Mouse (Mus musculus) intestine, postnatal 0 days (tissue): ENCODE results near the gene Gm38392. TPM values are rescaled to one million over a fixed set of nuclear protein-coding genes. Genes with fewer than 3 reads are reported as not detected.

Experiments
- ATAC-seq: fragments of 200-750 bp; cut with Nextera tagmentation; 2 replicates; pipeline ENCODE4 v1.8.0; 2017; ENCODE audit warnings: mild to moderate bottlenecking, moderate TSS enrichment, moderate library complexity
- H3K27ac ChIP-seq: fragments of 300-500 bp; sonication (generic); 2 replicates; pipeline ENCODE4 v1.5.1; 2014; ENCODE audit warnings: mild to moderate bottlenecking, low read depth, low read length, moderate library complexity
- H3K27me3 ChIP-seq: fragments of 300-500 bp; sonication (generic); replicated peaks from 2 replicates; pipeline ENCODE4 v1.6.1; 2014; ENCODE audit warnings: low read length, mixed read lengths; ENCODE audit not compliant: control insufficient read depth, insufficient read depth
- H3K36me3 ChIP-seq: fragments of 300-500 bp; sonication (generic); 2 replicates; pipeline ENCODE4 v1.6.1; 2014; ENCODE audit warnings: mild to moderate bottlenecking, moderate library complexity; ENCODE audit not compliant: control insufficient read depth, insufficient read depth
- H3K4me1 ChIP-seq: fragments of 300-500 bp; sonication (generic); replicated peaks from 2 replicates; pipeline ENCODE4 v1.6.1; 2014; ENCODE audit warnings: antibody characterized with exemption, low read length, mixed read lengths; ENCODE audit not compliant: control insufficient read depth, insufficient read depth
- H3K4me2 ChIP-seq: fragments of 300-500 bp; sonication (generic); replicated peaks from 2 replicates; pipeline ENCODE4 v1.6.1; 2014; ENCODE audit warnings: low read depth, mild to moderate bottlenecking, moderate library complexity
- H3K4me3 ChIP-seq: fragments of 300-500 bp; sonication (generic); 2 replicates; pipeline ENCODE4 v1.5.1; 2014; ENCODE audit warnings: low read depth, low read length
- H3K9ac ChIP-seq: fragments of 300-500 bp; sonication (generic); 2 replicates; pipeline ENCODE4 v1.6.1; 2014; ENCODE audit warnings: mild to moderate bottlenecking, low read depth, low read length
- H3K9me3 ChIP-seq: fragments of 300-500 bp; sonication (generic); 2 replicates; pipeline ENCODE4 v1.6.1; 2016; ENCODE audit warnings: mixed run types; ENCODE audit not compliant: control insufficient read depth
- CTCF ChIP-seq: sonication (generic); IDR thresholded peaks from 2 replicates; pipeline ENCODE4 v1.5.1; 2016; ENCODE audit warnings: low read depth, mild to moderate bottlenecking, control low read depth, antibody characterized with exemption, moderate library complexity
- WGBS: fragments of 180-500 bp; shearing (Covaris S2); extraction: QIAGEN DNeasy Blood & Tissue Kit; methylation state at CpG from one replicate; pipeline ENCODE4 v1.1.7; 2014; 5-methylcytosine and 5-hydroxymethylcytosine counted together
- polyA plus RNA-seq: library from polyadenylated mRNA; unstranded; fragments of >200 nt; fragmentation: Nextera tagmentation; extraction: Ambion mirVana; gene quantifications from 2 replicates; pipeline ENCODE4 v1.2.1, GENCODE M21; 2015

Gm38392 gene
- polyA plus RNA-seq, 1 experiment from 2014 or later = 0.13 TPM

DNA sequence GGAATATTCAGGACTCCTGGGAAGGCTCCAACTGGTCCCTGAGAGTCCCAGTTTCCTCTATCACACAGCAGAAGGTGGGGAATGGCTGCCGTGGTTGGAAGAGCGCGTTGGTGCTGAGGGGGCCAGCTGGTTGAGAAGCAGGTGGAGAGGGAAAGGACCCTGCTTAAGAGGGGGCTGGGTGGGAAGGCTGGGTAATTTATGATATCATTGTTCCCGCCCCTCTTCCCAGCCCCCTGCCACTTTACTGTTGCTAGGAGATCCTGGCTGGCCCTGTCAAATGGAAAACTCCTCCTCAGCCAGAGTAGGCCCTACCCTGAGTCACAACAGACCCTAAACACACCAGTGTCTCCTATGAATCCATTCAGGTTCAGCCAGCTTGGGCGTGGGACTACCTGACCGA lies 59.0 kb downstream of the Gm38392 start:
- Histone ChIP-seq H3K9ac (no peak overlapping the region), H3K9me3 (no peaks in the 10 kb centered on the region), H3K36me3 (no peaks in the 10 kb centered on the region), H3K4me1 (no peaks in the 10 kb centered on the region), H3K4me3 (no peak overlapping the region), H3K27ac (no peak overlapping the region), H3K27me3 (peaks cover 14% of the 10 kb centered on the region; the same call in 1 of the 2 replicates), H3K4me2 (no peak overlapping the region)
- no peak for ATAC-seq
- TF ChIP-seq CTCF = no peak
- 46% methylated on average over 6 of the region's 6 CpGs for WGBS

DNA sequence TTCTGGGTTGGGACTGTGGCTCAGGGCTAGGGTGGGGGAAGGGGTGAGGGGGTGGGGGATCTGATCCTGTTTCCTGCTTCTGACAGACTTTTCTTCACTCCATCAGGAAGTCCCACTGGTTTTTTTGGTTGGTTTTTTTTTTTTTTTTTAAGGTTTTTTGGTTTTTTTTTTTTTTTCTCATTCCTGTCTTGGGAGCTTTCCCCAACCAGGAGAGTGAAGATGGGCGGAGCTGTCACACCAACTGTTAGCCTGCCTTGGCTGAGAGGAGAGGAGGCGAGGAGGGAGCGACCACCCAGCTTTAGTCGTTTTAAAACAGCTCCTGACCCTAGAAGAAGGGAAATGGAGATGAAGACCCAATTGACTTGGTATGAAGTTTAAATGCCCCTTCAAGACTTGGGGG lies 59.8 kb downstream of the Gm38392 start:
- Histone ChIP-seq H3K4me2 (no peak overlapping the region), H3K4me1 (no peaks in the 10 kb centered on the region), H3K4me3 (no peak overlapping the region), H3K27me3 (peaks cover 14% of the 10 kb centered on the region; the same call in 1 of the 2 replicates), H3K36me3 (no peaks in the 10 kb centered on the region), H3K9me3 (no peaks in the 10 kb centered on the region), H3K27ac (no peak overlapping the region), H3K9ac (no peak overlapping the region)
- ATAC-seq = no peak
- TF ChIP-seq CTCF = no peak
- 39% methylated on average over 4 of the region's 4 CpGs for WGBS

DNA sequence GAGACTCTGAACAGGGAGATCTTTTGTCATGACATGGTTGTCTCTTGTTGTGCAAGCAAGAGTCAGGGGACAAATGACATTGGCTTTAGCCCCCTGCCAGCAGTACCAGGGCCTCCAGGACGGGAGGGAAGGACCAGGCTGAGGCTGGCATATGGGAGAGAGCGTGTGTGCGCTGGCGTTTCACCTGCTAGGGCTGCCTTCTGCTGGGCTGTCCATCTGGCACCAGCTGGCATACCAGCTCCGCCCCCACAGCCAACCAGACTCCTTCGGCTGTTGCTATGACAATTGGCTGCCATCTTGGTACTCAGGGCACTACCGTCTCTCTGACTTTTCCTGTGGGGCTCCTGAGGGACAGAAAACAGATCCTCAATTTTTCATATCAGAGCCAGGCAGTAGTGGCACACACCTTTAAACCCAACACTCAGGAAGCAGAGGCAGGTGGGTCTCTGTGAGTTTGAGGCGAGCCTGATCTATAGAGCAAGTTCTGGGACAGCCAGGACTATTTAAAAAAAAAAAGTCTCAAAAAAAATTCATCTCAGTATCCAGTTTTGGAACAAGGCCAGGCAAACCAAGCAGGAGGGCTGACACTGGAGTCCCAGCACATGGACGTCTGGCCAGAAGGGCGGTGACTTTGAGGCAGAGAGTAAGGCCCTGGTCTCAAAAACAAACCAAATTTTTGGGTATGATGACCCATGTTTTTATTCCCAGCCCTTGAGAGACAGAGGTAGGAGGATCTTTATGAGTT lies 60.7 kb downstream of the Gm38392 start:
- Histone ChIP-seq H3K9me3 (no peaks in the 10 kb centered on the region), H3K27me3 (peaks cover 22% of the 10 kb centered on the region), H3K4me3 (no peak overlapping the region), H3K27ac (no peak overlapping the region), H3K4me1 (no peaks in the 10 kb centered on the region), H3K36me3 (no peaks in the 10 kb centered on the region), H3K9ac (no peak overlapping the region), H3K4me2 (no peak overlapping the region)
- no peak for TF ChIP-seq CTCF
- 81% methylated on average over 10 of the region's 10 CpGs for WGBS
- no peak for ATAC-seq

DNA sequence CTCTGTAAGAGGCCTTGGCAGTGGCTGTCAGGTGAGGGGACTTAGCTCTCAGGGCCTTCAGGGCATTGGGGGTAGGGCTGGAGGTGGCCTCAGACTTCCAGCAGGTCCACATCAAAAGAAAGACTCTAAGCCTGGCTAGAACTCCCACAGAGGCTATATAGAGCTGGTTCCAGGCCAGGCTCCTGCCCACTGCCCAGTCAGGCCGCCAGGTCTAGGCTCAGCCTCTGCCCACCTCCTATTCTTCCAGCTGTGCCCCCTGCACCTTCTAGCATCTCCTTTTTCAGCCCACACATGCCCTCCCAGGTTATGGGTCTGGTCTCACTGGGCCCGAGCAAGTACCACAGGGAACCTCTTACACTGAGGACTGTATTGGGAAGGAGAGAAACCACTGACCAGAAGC lies 62.1 kb downstream of the Gm38392 start:
- Histone ChIP-seq H3K36me3 (no peaks in the 10 kb centered on the region), H3K4me3 (no peak overlapping the region), H3K9me3 (no peaks in the 10 kb centered on the region), H3K9ac (no peak overlapping the region), H3K4me2 (no peak overlapping the region), H3K27ac (no peak overlapping the region), H3K4me1 (no peaks in the 10 kb centered on the region), H3K27me3 (peaks cover 30% of the 10 kb centered on the region)
- no peak for ATAC-seq
- 62% methylated on average over 2 of the region's 2 CpGs for WGBS
- TF ChIP-seq CTCF = no peak

DNA sequence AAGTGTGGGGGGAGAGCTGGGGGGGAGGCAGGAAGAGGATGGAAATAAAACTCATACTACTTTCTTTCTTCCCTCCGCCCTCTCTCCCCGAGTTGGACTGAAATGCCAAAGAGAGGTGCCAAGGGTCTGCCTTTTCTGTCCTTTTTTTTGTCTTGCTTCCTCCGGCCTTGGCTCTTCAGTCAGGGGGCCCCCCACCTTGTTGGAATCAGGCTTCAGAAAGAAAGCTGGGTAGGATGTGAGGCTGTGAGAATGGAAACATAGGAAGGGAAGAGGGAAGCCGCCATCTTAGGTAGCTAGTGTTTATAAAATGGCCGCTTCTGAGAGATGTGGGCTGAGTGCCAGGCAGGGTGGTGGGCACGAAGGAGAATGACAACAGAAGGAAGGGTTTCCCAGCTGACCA lies 64.6 kb downstream of the Gm38392 start:
- Histone ChIP-seq H3K9ac (no peak overlapping the region), H3K4me3 (no peak overlapping the region), H3K27ac (no peak overlapping the region), H3K36me3 (no peaks in the 10 kb centered on the region), H3K4me2 (no peak overlapping the region), H3K9me3 (no peaks in the 10 kb centered on the region), H3K27me3 (peaks cover 46% of the 10 kb centered on the region), H3K4me1 (no peaks in the 10 kb centered on the region)
- no peak for TF ChIP-seq CTCF
- 81% methylated on average over 6 of the region's 6 CpGs for WGBS
- ATAC-seq = no peak

DNA sequence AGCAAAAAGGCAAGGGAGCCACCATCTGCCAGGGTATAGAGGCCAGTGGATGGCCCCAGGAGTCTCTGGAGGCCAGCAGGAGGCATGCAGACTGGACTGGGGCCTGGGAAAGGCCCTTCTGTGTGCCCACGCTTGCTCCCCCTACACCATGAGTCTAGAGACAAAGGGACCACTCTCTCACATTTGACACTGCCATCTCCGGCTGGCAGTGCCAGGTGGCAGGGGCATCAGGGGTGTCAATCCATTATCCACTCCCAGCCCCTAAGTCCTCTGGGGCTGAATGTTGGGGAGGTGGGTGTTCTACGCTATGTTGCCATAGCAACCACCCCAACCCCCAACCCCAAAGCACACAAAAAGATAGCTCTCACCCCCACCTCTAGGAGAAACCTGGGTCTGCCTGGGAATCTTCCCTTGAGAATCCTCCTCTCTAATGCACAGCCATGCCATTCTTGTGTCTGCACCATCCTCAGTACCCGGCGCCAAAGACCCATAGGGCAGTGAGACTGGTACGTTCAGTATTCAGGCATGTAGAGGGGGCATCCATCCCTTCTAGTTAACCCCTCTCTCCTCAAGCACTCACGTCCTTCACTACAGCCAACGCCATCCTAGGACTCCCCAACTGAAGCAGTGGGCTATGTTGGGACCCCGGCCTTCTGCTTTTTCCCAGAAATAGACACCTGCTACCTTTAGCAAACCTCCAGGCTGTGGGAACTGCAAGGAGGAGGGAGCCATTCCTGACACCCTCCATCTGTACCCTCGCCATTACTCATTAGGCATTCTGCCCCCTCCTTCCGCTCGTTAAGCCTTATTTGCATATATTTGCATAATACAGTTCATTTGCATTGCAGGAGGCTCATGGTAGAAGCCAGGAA lies 65.3 kb downstream of the Gm38392 start:
- no peaks in the 10 kb centered on the region for H3K4me1 ChIP-seq
- no peak for TF ChIP-seq CTCF
- H3K36me3 ChIP-seq = no peaks in the 10 kb centered on the region
- no peak overlapping the region for H3K4me2 ChIP-seq
- no peak overlapping the region for H3K4me3 ChIP-seq
- peaks cover 53% of the 10 kb centered on the region for H3K27me3 ChIP-seq
- no peak overlapping the region for H3K27ac ChIP-seq
- H3K9ac ChIP-seq = no peak overlapping the region
- H3K9me3 ChIP-seq = no peaks in the 10 kb centered on the region
- ATAC-seq = no peak
- 61% methylated on average over 12 of the region's 12 CpGs for WGBS
